Mouse (Mus musculus) stomach, embryonic 16.5 days (tissue): Measurements from ENCODE around the gene Fer1l5. TPM values are rescaled to one million over a fixed set of nuclear protein-coding genes. Genes with fewer than 3 reads are reported as not detected.

Experiments
- ATAC-seq: fragments of 200-750 bp; cut with Nextera tagmentation; 2 replicates; pipeline ENCODE4 v1.8.0; 2017; ENCODE audit warnings: moderate number of reproducible peaks, moderate TSS enrichment; ENCODE audit not compliant: insufficient read depth, low FRiP score
- H3K27ac ChIP-seq: fragments of 300-500 bp; sonication (generic); 2 replicates; pipeline ENCODE4 v1.5.1; 2014; ENCODE audit warnings: low read length
- H3K27me3 ChIP-seq: fragments of 300-500 bp; sonication (generic); 2 replicates; pipeline ENCODE4 v1.6.1; 2014; ENCODE audit warnings: low read length, control low read depth, mixed read lengths; ENCODE audit not compliant: control insufficient read depth, insufficient read depth
- H3K36me3 ChIP-seq: fragments of 300-500 bp; sonication (generic); 2 replicates; pipeline ENCODE4 v1.6.1; 2014; ENCODE audit warnings: low read length; ENCODE audit not compliant: control insufficient read depth, insufficient read depth
- H3K4me1 ChIP-seq: fragments of 300-500 bp; sonication (generic); 2 replicates; pipeline ENCODE4 v1.6.1; 2014; ENCODE audit warnings: low read length, control low read depth, mixed read lengths; ENCODE audit not compliant: control insufficient read depth, insufficient read depth
- H3K4me2 ChIP-seq: fragments of 300-500 bp; sonication (generic); 2 replicates; pipeline ENCODE4 v1.6.1; 2014; ENCODE audit warnings: low read depth, low read length, mixed read lengths
- H3K4me3 ChIP-seq: fragments of 300-500 bp; sonication (generic); replicated peaks from 2 replicates; pipeline ENCODE4 v1.5.1; 2014; ENCODE audit warnings: mild to moderate bottlenecking, low read length
- H3K9ac ChIP-seq: fragments of 300-500 bp; sonication (generic); 2 replicates; pipeline ENCODE4 v1.6.1; 2014; ENCODE audit warnings: low read length
- H3K9me3 ChIP-seq: fragments of 300-500 bp; sonication (generic); replicated peaks from 2 replicates; pipeline ENCODE4 v1.6.1; 2016; ENCODE audit warnings: low read length, control low read depth; ENCODE audit not compliant: control insufficient read depth
- WGBS: fragments of 180-500 bp; shearing (Covaris S2); extraction: QIAGEN DNeasy Blood & Tissue Kit; methylation state at CpG from one replicate; pipeline ENCODE4 v1.1.7; 2014; 5-methylcytosine and 5-hydroxymethylcytosine counted together
- polyA plus RNA-seq: library from polyadenylated mRNA; unstranded; fragments of >200 nt; fragmentation: Nextera tagmentation; extraction: Ambion mirVana; gene quantifications from 2 replicates; pipeline ENCODE4 v1.2.1, GENCODE M21; 2015

Gene Fer1l5
- 0.74 and 0.96 TPM in 2 replicates for polyA plus RNA-seq

DNA sequence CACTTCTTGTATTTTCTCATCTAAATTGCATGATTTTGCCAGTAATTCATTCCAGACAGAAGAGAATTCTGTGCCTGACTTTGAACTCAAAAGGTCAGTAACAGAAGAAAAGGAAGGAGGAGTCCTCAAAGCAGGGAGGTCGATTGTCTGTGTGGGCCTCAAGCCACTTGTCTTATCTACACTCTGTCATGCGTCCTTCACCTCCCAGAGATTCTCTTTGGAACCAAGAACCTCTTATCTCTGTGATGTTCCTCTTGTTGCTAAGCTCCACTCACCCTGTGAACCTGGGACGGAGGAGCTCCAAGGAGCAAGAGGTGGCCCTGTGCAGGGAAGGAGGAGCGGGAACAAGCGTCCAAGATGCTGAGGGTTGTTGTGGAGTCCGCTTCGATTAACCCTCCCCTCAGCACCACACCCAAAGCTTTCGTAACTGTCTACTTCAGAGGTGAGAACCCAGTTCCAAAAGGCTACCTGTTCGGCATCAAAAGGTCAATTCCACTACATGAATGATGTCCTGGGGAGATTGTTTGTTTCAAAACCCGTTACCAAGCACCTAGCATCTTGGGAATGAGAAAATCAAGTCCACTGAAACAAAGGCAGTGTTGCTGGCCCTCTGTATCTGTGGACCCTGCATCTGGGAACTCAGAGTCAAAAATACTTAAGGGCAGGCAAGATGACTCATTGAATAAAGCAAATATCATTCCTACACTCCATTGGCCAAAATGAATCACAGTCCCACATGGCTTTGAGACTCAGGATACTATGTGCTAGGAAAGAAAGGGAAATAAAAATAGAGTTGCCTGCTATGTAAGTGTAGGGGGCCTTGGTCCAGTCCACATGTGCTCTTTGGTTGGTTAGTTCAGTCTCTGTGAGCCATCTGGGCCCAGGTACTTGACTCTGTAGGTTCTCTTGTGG lies at the start of gene Fer1l5:
TSS of gene Fer1l5 (plus strand) at position 358 of the 912 bp plus-strand sequence.
- Histone ChIP-seq H3K9me3 (no peaks in the 10 kb centered on the region), H3K27me3 (no peaks in the 10 kb centered on the region), H3K27ac (no peak within 1 kb of the TSS), H3K9ac (no peak within 1 kb of the TSS), H3K4me1 (peaks cover 8% of the 10 kb centered on the region), H3K36me3 (no peaks in the 10 kb centered on the region), H3K4me3 (no peak within 1 kb of the TSS), H3K4me2 (no peak within 1 kb of the TSS)
- no peak for ATAC-seq
- WGBS: 74% methylated on average over 10 of the region's 10 CpGs

DNA sequence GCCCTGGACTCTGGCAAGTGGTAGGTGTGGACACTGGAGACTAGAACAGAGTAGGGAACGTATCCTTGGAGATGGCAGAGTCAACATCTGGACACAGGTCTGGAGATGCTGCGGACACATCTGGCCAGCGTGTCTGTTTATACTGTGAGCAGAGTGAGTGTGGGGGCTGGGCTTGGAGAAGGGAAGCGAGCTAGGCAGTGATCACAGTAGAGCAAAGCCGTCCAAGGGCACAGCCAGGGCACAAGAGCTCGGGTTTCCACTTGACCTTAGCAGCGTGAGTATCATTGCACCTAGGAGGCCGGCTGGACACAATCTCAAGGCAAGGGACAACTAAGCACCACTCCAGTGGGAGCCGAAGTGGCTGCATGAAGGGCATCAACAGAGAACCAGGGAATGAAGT lies 49.0 kb upstream of the Fer1l5 start:
- no peak overlapping the region for H3K27ac ChIP-seq
- ATAC-seq: no peak
- H3K4me3 ChIP-seq: no peak overlapping the region
- no peaks in the 10 kb centered on the region for H3K36me3 ChIP-seq
- no peaks in the 10 kb centered on the region for H3K9me3 ChIP-seq
- H3K4me1 ChIP-seq: no peaks in the 10 kb centered on the region
- no peak overlapping the region for H3K9ac ChIP-seq
- H3K4me2 ChIP-seq: no peak overlapping the region
- no peaks in the 10 kb centered on the region for H3K27me3 ChIP-seq
- WGBS: 43% methylated on average over 9 of the region's 9 CpGs

DNA sequence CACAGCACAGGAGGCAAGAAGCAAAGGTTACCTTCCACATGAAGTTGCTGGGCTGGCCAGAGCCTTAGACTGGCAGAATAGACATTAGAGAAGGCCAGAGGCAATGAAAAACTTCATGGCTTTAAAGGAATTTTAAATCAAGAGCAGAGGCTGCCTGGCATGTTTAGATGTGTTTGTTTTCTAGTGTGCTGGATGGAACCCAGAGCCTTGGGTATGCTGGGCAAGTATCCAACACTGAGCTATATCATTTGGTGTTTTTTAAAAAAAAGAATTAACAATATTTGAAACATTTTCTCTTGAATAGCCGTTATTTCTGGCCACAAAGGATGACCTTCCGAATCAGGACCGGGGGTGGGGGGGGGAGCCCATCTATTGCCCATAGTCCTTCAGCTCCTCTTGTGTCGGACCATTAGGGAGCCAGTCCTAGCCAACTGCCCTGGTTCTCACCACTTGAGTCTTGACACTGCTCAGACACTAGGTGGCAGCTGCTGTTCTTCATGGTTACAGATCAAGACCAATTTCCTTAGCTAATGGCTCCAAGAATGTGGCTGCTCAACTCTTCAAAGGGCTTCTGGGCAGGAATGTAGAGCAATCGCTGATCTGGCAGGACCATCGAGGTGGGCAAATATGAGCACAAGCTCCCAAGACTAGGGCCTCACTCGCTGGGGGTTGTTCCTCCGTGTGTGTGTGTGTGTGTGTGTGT lies 48.2 kb upstream of the Fer1l5 start:
- no peaks in the 10 kb centered on the region for H3K4me1 ChIP-seq
- 34% methylated on average over 8 of the region's 8 CpGs for WGBS
- no peak overlapping the region for H3K4me2 ChIP-seq
- no peaks in the 10 kb centered on the region for H3K27me3 ChIP-seq
- H3K27ac ChIP-seq: no peak overlapping the region
- peak; percentile 60; the same call in 1 of the 2 replicates for ATAC-seq
- no peaks in the 10 kb centered on the region for H3K36me3 ChIP-seq
- H3K4me3 ChIP-seq: no peak overlapping the region
- H3K9me3 ChIP-seq: no peaks in the 10 kb centered on the region
- no peak overlapping the region for H3K9ac ChIP-seq

DNA sequence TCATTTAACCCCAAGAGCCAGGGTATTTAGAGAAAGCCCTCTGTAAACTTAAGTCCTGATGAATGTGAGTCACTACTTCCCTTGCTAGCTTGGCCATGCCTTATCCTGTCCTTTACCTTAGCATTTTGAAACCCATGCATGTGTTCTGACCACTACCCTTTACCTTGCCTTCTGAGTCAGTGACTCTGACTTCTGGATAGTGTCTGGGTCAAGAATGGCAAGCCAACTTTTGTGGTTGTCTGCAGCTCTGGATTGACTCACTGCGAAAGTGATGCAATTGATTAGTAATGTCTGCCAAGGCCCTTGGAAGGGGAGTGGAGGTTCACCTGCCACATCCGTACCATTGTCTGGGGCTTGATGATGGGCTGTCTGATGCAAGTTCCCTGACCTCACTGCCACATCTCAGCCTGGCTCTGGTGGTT lies 46.2 kb upstream of the Fer1l5 start:
- no peaks in the 10 kb centered on the region for H3K36me3 ChIP-seq
- H3K4me2 ChIP-seq: no peak overlapping the region
- H3K4me1 ChIP-seq: no peaks in the 10 kb centered on the region
- no peaks in the 10 kb centered on the region for H3K27me3 ChIP-seq
- no peaks in the 10 kb centered on the region for H3K9me3 ChIP-seq
- H3K9ac ChIP-seq: no peak overlapping the region
- ATAC-seq: no peak
- H3K27ac ChIP-seq: no peak overlapping the region
- 82% methylated on average over 2 of the region's 2 CpGs for WGBS
- no peak overlapping the region for H3K4me3 ChIP-seq

DNA sequence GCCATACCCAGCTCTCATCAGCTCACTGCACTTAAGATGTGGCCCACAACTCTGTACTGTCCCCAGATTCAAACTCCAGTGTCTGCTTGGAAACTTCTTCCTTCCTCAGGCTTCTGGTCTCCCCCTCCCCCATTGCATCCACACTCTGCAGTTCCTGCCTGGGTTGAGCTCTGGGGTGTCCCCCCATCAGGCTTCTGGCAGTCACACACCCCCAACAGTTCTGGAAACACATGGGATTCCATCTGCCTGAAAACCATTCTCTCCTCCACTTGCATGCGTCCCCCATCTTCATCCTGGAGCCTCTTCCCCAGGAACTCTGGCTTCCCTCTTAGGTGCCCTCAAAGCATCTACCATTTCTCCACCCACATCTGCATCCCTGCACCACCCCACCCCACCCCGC lies 45.3 kb upstream of the Fer1l5 start:
- 94% methylated on average over 2 of the region's 2 CpGs for WGBS
- H3K4me3 ChIP-seq: no peak overlapping the region
- H3K27me3 ChIP-seq: no peaks in the 10 kb centered on the region
- no peaks in the 10 kb centered on the region for H3K9me3 ChIP-seq
- ATAC-seq: no peak
- no peak overlapping the region for H3K4me2 ChIP-seq
- no peak overlapping the region for H3K27ac ChIP-seq
- no peak overlapping the region for H3K9ac ChIP-seq
- H3K4me1 ChIP-seq: no peaks in the 10 kb centered on the region
- no peaks in the 10 kb centered on the region for H3K36me3 ChIP-seq

DNA sequence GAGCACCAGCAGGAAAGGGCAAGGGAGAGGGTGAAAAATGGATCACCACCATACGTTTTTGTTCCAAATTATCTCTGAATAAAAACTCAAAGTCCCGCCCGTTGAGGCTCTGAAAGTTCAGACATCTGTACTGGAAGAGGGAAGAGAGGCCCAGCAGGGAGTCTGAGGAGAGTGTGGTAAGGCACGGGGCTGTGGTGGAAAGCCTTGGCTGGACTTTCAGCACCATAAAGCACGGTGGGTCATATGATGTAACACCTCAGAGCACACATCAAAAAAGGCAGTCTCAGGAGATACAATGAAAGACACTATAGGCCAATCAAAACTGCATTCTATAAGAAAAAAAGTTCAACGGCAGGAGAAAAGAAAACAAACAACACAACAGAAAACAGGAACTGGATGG lies 40.3 kb upstream of the Fer1l5 start:
- Histone ChIP-seq H3K4me3 (no peak overlapping the region), H3K4me2 (no peak overlapping the region), H3K4me1 (no peaks in the 10 kb centered on the region), H3K27me3 (no peaks in the 10 kb centered on the region), H3K9me3 (no peaks in the 10 kb centered on the region), H3K9ac (no peak overlapping the region), H3K27ac (no peak overlapping the region), H3K36me3 (peaks cover 10% of the 10 kb centered on the region; the same call in 1 of the 2 replicates)
- no peak for ATAC-seq
- WGBS: 78% methylated on average over 6 of the region's 6 CpGs

DNA sequence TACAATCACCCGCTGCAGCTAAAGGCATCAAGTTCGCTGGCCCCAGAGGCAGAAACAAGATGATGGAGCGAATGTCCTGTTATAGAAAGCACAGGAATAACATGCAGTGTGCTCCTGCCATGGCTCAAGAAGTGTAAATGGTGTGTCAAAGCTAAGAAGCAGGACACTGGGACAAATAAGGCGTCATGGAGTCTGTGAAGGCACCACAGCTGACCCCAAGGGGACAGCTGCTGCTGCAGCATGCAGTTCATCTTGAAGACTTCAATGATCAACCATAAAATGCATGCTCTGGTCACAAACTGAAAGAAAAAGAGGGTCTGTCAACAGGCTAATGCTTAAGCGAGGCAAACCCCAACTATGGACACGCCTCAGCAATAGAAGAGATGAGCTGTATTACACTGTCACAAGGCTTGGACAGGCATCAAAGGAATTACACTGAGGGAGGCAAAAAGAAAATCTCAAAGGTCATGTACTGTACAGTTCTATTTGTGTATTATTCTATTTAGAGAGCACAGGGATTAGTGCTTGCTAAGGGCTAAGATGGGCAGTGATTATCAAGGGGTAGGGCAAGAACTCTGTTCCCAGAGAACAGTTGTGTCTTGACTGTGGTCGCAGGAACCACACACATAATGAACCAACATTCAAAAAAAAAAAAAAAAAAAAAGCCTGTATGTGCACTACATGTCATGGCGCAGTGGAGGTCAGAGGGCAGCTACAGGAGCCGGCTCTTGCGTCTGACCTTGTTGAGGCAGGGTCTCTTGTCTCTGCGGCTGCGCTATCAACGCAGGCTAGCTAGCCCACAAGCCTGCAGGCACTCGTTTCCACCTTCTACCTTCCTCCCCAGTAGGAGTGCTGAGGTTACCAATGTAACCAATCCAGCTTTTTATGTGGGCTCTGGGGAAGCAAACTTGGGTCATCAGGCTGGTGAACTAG lies 38.9 kb upstream of the Fer1l5 start:
- Histone ChIP-seq H3K4me3 (no peak overlapping the region), H3K9me3 (no peaks in the 10 kb centered on the region), H3K4me1 (no peaks in the 10 kb centered on the region), H3K4me2 (no peak overlapping the region), H3K27me3 (no peaks in the 10 kb centered on the region), H3K9ac (no peak overlapping the region), H3K27ac (no peak overlapping the region), H3K36me3 (peaks cover 17% of the 10 kb centered on the region; the same call in 1 of the 2 replicates)
- no peak for ATAC-seq
- 76% methylated on average over 14 of the region's 14 CpGs for WGBS

DNA sequence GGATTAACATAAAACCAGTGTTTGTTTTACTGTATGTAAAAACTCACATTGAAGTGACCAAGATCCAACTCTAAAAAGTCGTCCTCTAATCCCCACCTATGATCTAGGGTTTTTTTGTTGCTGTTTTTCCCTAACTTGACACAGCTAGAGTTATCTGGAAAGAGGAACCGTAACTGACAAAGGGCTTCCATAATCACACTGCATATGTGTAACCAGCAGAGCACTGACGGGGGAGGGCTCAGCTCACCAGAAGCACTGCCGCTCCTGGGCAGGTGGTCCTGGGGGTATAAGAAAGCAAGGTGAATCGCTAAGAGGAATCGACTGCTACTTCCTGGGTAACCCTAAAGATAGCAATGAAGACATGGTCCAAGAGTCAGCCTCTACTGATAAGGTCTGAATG lies 29.5 kb upstream of the Fer1l5 start:
- no peaks in the 10 kb centered on the region for H3K27me3 ChIP-seq
- peaks cover 11% of the 10 kb centered on the region for H3K36me3 ChIP-seq
- H3K9ac ChIP-seq: no peak overlapping the region
- H3K4me1 ChIP-seq: no peaks in the 10 kb centered on the region
- H3K27ac ChIP-seq: no peak overlapping the region
- H3K9me3 ChIP-seq: no peaks in the 10 kb centered on the region
- no peak for ATAC-seq
- H3K4me2 ChIP-seq: no peak overlapping the region
- WGBS: 89% methylated on average over 6 of the region's 6 CpGs
- H3K4me3 ChIP-seq: no peak overlapping the region
